Mouse (Mus musculus): ENCODE measurements around the gene Ccdc62. TPM values are rescaled to one million over a fixed set of nuclear protein-coding genes. Genes with fewer than 3 reads are reported as not detected.

The Ccdc62 gene
- total RNA-seq, 2 experiments from 2014 or later, result 2.7 to 4.2 TPM

DNA sequence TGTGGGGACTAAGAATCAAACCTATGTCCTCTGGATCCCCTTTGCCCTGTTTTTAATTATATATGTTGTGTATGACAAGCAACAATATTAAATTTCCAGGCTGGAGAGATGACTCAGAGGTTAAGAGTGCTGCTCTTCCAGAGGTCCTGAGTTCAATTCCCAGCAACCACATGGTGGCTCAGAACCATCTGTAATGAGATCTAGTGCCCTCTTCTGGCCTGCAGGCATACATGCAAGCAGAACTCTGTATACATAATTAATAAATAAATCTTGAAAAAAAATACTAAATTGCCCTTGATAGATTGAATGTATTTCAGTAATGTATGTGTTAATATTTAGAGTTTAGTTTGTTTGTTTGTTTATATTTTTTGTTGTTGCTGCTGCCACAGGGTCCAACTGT, 2.4 kb downstream of the Ccdc62 start:
- intact Hi-C loops (cut with DNase I), result no loop called here

DNA sequence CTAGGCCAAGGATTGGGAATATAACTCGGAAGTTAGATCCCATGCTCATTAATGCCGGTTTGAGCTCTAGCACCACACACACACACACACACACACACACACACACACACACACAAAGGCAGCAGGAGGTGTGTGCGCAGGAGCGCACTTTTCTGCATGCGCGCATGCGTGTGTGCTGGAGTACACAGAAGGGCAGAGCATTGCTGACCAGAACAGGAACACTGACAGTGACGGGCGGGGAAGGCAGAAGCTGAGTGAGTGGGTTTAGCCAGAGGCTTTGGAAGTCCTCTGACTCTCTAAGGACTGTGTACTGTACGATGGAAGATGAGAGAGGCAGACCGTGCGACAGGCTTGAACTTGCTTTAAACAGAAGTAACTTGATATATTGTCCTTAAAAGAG, 3.1 kb downstream of the Ccdc62 start:
- intact Hi-C loops (cut with DNase I), result no loop called here
- DNase-seq (ENCODE audit: low spot score in 2 of 2), result no peak

More for the DNA sequence above, 2.4 kb downstream of the Ccdc62 start:
- no peak for DNase-seq (ENCODE audit: low spot score in 2 of 2)

DNA sequence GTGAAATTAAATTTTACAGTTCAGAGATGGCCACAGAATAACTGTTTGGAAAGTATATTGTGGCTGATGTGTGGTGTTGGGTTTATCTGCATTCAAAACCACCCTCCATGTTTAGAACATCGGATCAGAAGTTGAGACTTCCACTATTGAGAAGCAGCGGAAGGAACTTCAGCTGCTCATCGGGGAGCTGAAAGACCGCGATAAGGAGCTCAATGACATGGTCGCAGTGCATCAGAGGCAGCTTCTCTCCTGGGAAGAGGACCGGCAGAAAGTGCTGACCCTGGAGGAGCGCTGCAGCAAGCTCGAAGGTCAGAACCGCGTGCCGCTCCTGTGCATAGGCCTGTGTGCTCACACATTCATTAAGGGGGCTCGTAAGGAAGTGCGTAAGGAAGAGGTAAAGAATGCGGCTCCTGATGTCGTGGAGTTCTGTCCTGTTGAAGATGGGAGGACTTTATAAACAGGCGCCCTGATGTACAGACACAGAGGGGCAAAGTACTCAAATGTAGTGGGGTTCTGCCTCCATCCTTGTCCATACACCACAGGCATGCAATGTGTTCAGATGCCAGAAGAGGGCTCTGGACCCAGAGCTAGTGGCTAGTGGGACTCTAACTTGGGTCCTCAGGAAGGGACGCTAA, 3.6 kb downstream of the Ccdc62 start:
- no peak for DNase-seq (ENCODE audit: low spot score in 2 of 2)
- intact Hi-C loops (cut with DNase I), result no loop called here

DNA sequence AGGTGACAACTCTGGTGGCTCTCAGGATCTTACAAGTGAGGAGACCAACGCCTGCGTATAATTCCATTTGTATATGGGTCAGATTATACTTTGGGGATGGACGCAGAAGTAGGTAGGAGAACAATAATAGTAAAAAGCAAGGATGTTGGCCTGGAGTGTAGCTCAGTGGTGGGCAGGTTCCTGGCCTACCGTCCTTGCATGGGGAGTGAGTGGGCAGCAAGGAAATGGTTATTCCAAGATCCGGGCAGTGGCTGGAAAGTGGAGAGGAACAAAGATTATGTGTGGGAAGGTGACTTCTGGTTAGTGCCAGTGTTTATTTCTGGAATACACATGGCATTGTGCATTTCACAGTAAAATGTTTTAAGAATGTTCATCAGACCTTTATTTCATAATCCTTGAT, 5.5 kb downstream of the Ccdc62 start:
- no peak for DNase-seq (ENCODE audit: low spot score in 2 of 2)
- intact Hi-C loops (cut with DNase I), result no loop called here

- no peak for DNase-seq (ENCODE audit: low spot score in 2 of 2)
- intact Hi-C loops (cut with DNase I), result no loop called here
Observed at GRCm38 (mm10) chr5:123938479-123938878, 8.0 kb downstream of the Ccdc62 start.

- intact Hi-C loops (cut with DNase I), result loop anchor here (5.0 kb wide), 1 partner anchor 146 kb away; no protein-coding TSS in a partner anchor
- DNase-seq (ENCODE audit: low spot score in 2 of 2), result no peak
Observed at GRCm38 (mm10) chr5:123946546-123946945, 16.1 kb downstream of the Ccdc62 start.

DNA sequence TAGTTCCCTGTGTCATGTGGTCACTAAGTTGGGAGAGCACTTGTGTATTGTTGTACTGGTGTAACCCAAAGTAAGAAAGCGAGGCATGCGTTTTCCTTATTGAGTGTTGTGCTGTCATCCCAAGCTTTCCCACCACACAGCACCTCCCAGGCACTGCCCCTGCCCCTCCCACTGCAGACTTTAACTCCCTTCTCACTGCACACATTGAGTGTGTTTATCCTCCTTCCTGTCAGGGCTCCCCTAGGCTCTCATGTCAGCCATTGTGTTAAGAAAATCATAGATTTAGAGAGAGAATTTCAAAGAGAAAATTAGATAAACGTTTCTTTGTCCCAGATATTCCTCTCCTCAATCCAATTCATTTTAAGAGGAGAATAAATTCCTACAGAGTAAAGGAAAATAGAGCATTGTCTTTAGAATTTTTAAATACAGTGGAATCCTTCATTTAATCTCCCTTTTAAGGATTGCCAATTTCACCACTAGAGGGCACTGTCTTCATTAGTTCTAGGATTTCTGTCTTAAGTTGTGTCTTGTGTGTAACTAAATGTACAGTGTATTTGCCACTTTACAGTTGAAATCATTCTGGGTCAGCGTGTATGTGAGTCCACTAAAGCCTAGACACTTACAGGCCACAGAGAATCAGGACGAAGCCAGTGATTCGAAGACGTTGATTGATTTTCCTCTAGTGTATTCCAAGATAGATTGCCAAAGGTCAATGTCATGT, 16.7 kb downstream of the Ccdc62 start:
- peak; percentile 61 to 69 for DNase-seq (ENCODE audit: low spot score in 2 of 2)
- intact Hi-C loops (cut with DNase I), result loop anchor here (1.0 to 5.0 kb wide), 2 partner anchors 46 to 145 kb away; no protein-coding TSS in a partner anchor

- intact Hi-C loops (cut with DNase I), result no loop called here
- DNase-seq (ENCODE audit: low spot score in 2 of 2), result peak in 1 of 2 experiments; percentile 58
Observed at GRCm38 (mm10) chr5:123952365-123953045, 22.0 kb downstream of the Ccdc62 start.

DNA sequence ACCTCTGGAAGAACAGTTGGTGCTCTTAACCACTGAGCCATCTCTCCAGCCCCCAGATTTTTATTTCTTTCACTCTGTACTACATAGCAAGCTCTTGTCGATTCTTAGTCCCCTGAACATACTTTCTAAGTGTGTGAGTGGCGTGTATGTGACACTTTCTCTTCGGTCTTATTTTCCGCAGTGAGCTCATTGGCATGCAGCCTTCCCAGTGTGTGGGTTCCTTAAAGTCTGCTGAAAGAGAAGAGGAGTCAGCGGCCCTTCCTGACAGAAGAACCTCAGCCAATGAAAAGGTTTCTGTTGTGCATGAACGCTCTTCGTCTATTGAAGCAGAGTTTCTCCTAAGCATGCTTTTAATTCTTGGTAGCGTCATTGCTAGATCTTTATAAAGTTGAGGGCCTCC, 26.7 kb downstream of the Ccdc62 start:
- DNase-seq (ENCODE audit: low spot score in 2 of 2), result no peak
- intact Hi-C loops (cut with DNase I), result no loop called here

GRCm38 (mm10) chr5:123959018-123959417, 28.5 kb downstream of the Ccdc62 start:
- no peak for DNase-seq (ENCODE audit: low spot score in 2 of 2)
- intact Hi-C loops (cut with DNase I), result no loop called here

DNA sequence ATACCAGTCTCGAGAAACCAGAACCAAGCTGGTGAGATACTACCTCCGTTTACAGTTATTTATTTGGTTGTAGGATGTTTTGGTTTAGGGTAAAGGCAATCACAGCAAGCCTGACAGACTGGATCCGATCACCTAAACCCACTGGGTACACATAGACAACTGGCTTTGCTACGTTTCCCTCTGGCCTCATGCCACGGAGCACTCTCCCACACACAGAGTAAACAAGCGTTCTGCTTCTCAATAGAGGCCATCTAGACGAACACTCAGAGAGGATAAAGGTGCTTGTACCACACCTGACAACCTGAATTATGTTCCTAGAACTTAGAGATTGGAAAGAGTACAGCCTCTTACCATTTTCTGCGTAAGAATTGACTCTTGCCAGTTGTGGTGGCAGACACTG, 29.6 kb downstream of the Ccdc62 start:
- intact Hi-C loops (cut with DNase I), result no loop called here
- no peak for DNase-seq (ENCODE audit: low spot score in 2 of 2)

GRCm38 (mm10) chr5:123961046-123961445, 30.6 kb downstream of the Ccdc62 start:
- no peak for DNase-seq (ENCODE audit: low spot score in 2 of 2)

GRCm38 (mm10) chr5:123964208-123964607, 33.7 kb downstream of the Ccdc62 start:
- intact Hi-C loops (cut with DNase I), result no loop called here

More at GRCm38 (mm10) chr5:123961046-123961445, 30.6 kb downstream of the Ccdc62 start:
- intact Hi-C loops (cut with DNase I), result no loop called here

GRCm38 (mm10) chr5:123966759-123967158, 36.3 kb downstream of the Ccdc62 start:
- intact Hi-C loops (cut with DNase I), result no loop called here
- DNase-seq (ENCODE audit: low spot score in 2 of 2), result no peak

More at GRCm38 (mm10) chr5:123964208-123964607, 33.7 kb downstream of the Ccdc62 start:
- no peak for DNase-seq (ENCODE audit: low spot score in 2 of 2)

GRCm38 (mm10) chr5:123968468-123968867, 38.0 kb downstream of the Ccdc62 start:
- DNase-seq (ENCODE audit: low spot score in 2 of 2), result no peak
- intact Hi-C loops (cut with DNase I), result no loop called here

DNA sequence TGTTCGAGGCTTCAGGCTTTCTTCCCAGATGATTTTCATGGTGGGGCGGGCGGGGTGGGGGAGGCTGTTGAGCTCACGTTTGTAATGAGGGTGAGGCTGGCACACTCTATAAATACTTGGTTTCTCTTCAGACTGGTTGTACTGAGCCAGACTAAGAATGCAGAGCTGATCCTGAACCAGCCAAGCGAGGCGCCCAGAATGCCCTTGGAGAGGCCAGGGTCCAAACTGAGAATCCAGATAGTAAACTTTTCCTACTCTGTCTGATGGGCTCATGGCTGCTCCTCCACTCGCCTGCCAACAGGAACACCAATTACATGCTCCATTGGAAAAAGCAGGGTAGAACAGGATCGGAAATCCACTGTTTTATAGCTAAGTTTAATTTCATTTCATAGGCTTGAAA, 38.7 kb downstream of the Ccdc62 start:
- DNase-seq (ENCODE audit: low spot score in 2 of 2), result no peak
- intact Hi-C loops (cut with DNase I), result no loop called here

DNA sequence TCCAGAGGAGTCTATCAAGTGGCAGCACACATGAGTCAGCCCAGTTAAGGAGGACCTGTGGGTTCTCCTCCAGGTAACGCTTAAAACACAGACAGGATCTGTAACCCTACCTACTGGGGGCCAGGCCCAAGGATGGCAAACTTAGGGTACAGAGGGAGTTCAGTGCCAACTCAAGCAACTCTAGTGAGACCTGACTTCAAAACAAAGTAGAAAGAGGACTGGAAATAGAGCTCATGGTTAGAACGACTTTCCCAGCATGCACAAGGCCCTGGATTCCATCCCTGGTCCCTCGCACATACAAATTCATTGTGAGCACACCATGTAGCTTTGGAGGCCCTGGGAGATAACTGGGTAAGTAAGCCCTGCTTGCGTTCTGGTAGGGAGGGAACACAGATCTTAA, 40.1 kb downstream of the Ccdc62 start:
- intact Hi-C loops (cut with DNase I), result no loop called here

DNA sequence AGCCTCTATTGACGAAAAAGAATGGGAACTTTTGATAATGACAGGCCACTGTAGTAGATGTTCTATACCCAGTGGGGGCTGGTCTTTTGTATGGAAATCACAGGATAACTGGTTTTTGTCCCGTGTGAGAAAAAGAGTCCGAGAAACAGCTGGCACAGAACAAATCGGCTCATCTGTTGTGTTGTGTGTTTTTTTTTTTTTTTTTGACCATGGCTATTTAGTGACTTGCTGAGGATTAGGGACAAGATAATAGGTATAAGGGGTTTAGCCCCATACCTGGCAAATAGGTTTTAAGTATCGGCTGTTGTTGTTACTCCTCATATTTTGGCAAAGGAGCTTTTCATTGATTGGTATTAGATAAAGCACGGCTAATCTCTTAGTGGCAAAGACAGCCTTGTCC, 42.0 kb downstream of the Ccdc62 start:
- DNase-seq (ENCODE audit: low spot score in 2 of 2), result no peak
- intact Hi-C loops (cut with DNase I), result no loop called here

More for the DNA sequence above, 40.1 kb downstream of the Ccdc62 start:
- no peak for DNase-seq (ENCODE audit: low spot score in 2 of 2)

- intact Hi-C loops (cut with DNase I), result no loop called here
Observed at GRCm38 (mm10) chr5:123973299-123974178, 43.1 kb downstream of the Ccdc62 start, which contains the start of gene Hip1r. Hip1r (plus strand) TSS chr5:123973628.

More at GRCm38 (mm10) chr5:123973299-123974178, 43.1 kb downstream of the Ccdc62 start, which contains the start of gene Hip1r:
- peak in 1 of 2 experiments; percentile 74 for DNase-seq (ENCODE audit: low spot score in 2 of 2)

Data from left cerebral cortex, postnatal 14 days (tissue).